Mouse (Mus musculus) right cerebral cortex, adult 18-20 months (tissue): ENCODE measurements at regions not wholly inside any gene's neighbourhood (a gene's known extent, or its start where the extent isn't known, plus 50 kb on each side); places are given as distances from the start of the nearest gene placed in this dataset.

Experiments
- DNase-seq: peaks from one replicate; pipeline ENCODE4 v3.0.0; 2022; ENCODE audit warnings: mixed read lengths

- DNase-seq = no peak
These were observed 154.8 kb upstream of the Pitx2 start for GRCm38 (mm10) chr3:129044834-129045233.

- DNase-seq = no peak
These were observed 149.6 kb upstream of the Pitx2 start for GRCm38 (mm10) chr3:129049899-129050597.

- DNase-seq = no peak
These were observed 134.0 kb upstream of the Pitx2 start for GRCm38 (mm10) chr3:129065457-129066364.

- no peak for DNase-seq
These were observed 130.0 kb upstream of the Pitx2 start for GRCm38 (mm10) chr3:129069676-129070075.

- DNase-seq = no peak
These were observed 129.2 kb upstream of the Pitx2 start for GRCm38 (mm10) chr3:129070521-129070933.

- no peak for DNase-seq
These were observed 128.7 kb upstream of the Pitx2 start for GRCm38 (mm10) chr3:129071002-129071401.

- DNase-seq = no peak
These were observed 123.3 kb upstream of the Pitx2 start for GRCm38 (mm10) chr3:129076396-129076795.

GRCm38 (mm10) chr3:129103786-129104440 lies 95.8 kb upstream of the Pitx2 start:
- DNase-seq = no peak

- no peak for DNase-seq
These were observed 94.9 kb upstream of the Pitx2 start for GRCm38 (mm10) chr3:129104811-129105210.

GRCm38 (mm10) chr3:129106174-129106573 lies 93.5 kb upstream of the Pitx2 start:
- no peak for DNase-seq

- DNase-seq = no peak
These were observed 69.2 kb upstream of the Pitx2 start for GRCm38 (mm10) chr3:129130521-129130920.

GRCm38 (mm10) chr3:129131140-129131539 lies 68.5 kb upstream of the Pitx2 start:
- no peak for DNase-seq

GRCm38 (mm10) chr3:129131877-129132433 lies 67.7 kb upstream of the Pitx2 start:
- DNase-seq = no peak
